Mouse (Mus musculus) activated CD4-positive, CD25-positive, alpha-beta regulatory T cell (primary cell): Measurements from ENCODE around the gene Elovl1. TPM values are rescaled to one million over a fixed set of nuclear protein-coding genes. Genes with fewer than 3 reads are reported as not detected.

Source experiments
- polyA plus RNA-seq, 2 experiments: library from polyadenylated mRNA; unstranded; fragments of 100-300 nt; shearing (Covaris generic); gene quantifications; one replicate each; pipeline ENCODE4 v1.2.1; 2017

Gene Elovl1
- polyA plus RNA-seq, result 100 to 1,000 TPM; 140 to 166 TPM

GRCm38 (mm10) chr4:118427768-118428451, at the start of gene Elovl1:
Gene Elovl1, plus strand, starts transcription at chr4:118428093.

GRCm38 (mm10) chr4:118409142-118409900, 18.6 kb upstream of the Elovl1 start, which contains the start of the genes Szt2 and Med8:
Gene Szt2, minus strand, starts transcription at chr4:118409273.
Gene Med8, plus strand, starts transcription at chr4:118409337.

GRCm38 (mm10) chr4:118436820-118437603, 9.1 kb downstream of the Elovl1 start, which contains the start of gene Cdc20:
Gene Cdc20, minus strand, starts transcription at chr4:118437352.

GRCm38 (mm10) chr4:118457345-118457975, 29.6 kb downstream of the Elovl1 start, which contains the start of gene Mpl:
Gene Mpl, minus strand, starts transcription at chr4:118457513.

Other genes with a start within 250 kb of the Elovl1 start
- 10 to 100 TPM; 26.3 to 48.7 TPM for gene Kdm4a, start 248.1 kb upstream of the Elovl1 start, polyA plus RNA-seq
- 1 to 10 TPM in 1 of 2 experiments, under 1 TPM in 1; 0.13 to 2.1 TPM for gene Ptprf, start 136.7 kb upstream of the Elovl1 start, polyA plus RNA-seq
- 10 to 100 TPM; 10.9 to 11.1 TPM for gene Szt2, start 18.8 kb upstream of the Elovl1 start, polyA plus RNA-seq
- gene Med8, start 18.8 kb upstream of the Elovl1 start, polyA plus RNA-seq, result 100 to 1,000 TPM; 109 to 134 TPM
- gene Cdc20, start 9.3 kb downstream of the Elovl1 start, polyA plus RNA-seq, result 10 to 100 TPM; 25.7 to 25.9 TPM
- under 1 TPM; 0.11 to 0.17 TPM for gene Mpl, start 29.4 kb downstream of the Elovl1 start, polyA plus RNA-seq
- gene Tie1, start 62.0 kb downstream of the Elovl1 start, polyA plus RNA-seq, result under 1 TPM in 1 of 2 experiments, not detected in 1; 0.10 TPM
- not detected for gene 2610528J11Rik, start 98.9 kb downstream of the Elovl1 start, polyA plus RNA-seq
- under 1 TPM in 1 of 2 experiments, not detected in 1; 0.33 TPM for gene Tmem125, start 116.0 kb downstream of the Elovl1 start, polyA plus RNA-seq
- under 1 TPM in 1 of 2 experiments, not detected in 1; 0.10 TPM for gene Cfap57, start 192.7 kb downstream of the Elovl1 start, polyA plus RNA-seq
- gene Ebna1bp2, start 192.7 kb downstream of the Elovl1 start, polyA plus RNA-seq, result 100 to 1,000 TPM; 131 to 185 TPM
- gene Olfr62, start 230.9 kb downstream of the Elovl1 start, polyA plus RNA-seq, result not detected